Mouse (Mus musculus) layer of hippocampus, adult 18-20 months (tissue): ENCODE measurements around the gene Mageb2. TPM values are rescaled to one million over a fixed set of nuclear protein-coding genes. Genes with fewer than 3 reads are reported as not detected.
"Not testable (repeated sequence)": the region's sequence is repeated elsewhere in the genome, so short reads cannot be mapped to it uniquely, and the experiment has no call there.

ENCODE experiments used
- DNase-seq, 2 experiments: peaks; one replicate each; pipeline ENCODE4 v3.0.0; 2022; ENCODE audit warnings: low spot score in 2 of 2
- long read RNA-seq: library from polyadenylated mRNA; stranded (forward); transcript quantifications from one replicate; pipeline ENCODE4 v2.0.0, GENCODE M21; 2021
- total RNA-seq, 2 experiments: library from RNA; stranded (reverse); gene quantifications; 2 replicates each; pipeline ENCODE4 v1.2.3; 2021

The Mageb2 gene
- not detected for total RNA-seq
- long read RNA-seq: 0 reads

DNA sequence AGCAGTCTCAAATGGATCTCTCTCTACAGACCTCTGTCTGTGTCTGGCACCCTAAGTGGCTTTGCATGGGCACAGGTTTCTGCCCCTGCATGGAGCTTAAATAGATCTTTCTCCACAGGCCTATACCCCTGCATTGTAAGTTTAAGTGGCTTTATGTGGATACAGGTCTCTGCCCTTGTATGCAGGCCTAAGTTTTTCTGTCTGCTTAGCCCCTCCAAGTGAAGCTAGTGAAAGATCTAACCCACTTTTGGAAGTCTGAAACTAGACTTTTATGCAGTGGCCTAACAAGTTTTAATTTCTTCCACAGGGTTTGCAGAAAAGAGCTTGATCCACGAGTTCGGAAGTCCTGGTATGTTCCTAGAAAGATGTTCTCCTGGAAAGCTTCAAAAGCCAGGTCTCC lies at the start of gene Mageb2:
Gene Mageb2 (plus strand): TSS at position 301 of the 400 bp plus-strand sequence.
- not testable (repeated sequence) for DNase-seq

GRCm38 (mm10) chrX:91313256-91313655 lies 18.2 kb upstream of the Mageb2 start:
- DNase-seq: not testable (repeated sequence)

Other genes with a start within 250 kb of the Mageb2 start
- not detected for gene Gm5072, start 60.8 kb downstream of the Mageb2 start, total RNA-seq
- gene Gm8914, start 148.4 kb downstream of the Mageb2 start, total RNA-seq: not detected
- not detected for gene 1700084M14Rik, start 244.2 kb downstream of the Mageb2 start, total RNA-seq